Mouse (Mus musculus) heart, embryonic 11.5 days (tissue): Measurements from ENCODE around the gene Fam166b. TPM values are rescaled to one million over a fixed set of nuclear protein-coding genes. Genes with fewer than 3 reads are reported as not detected.

ENCODE experiments used
- ATAC-seq: fragments of 200-750 bp; cut with Nextera tagmentation; replicated peaks from 2 replicates; pipeline ENCODE4 v1.8.0; 2017; ENCODE audit warnings: moderate library complexity; ENCODE audit not compliant: insufficient number of reproducible peaks, low FRiP score, low TSS enrichment
- H3K27ac ChIP-seq: fragments of 300-500 bp; sonication (generic); 2 replicates; pipeline ENCODE4 v1.5.1; 2014; ENCODE audit warnings: mild to moderate bottlenecking, low read depth, low read length
- H3K27me3 ChIP-seq: fragments of 300-500 bp; sonication (generic); 2 replicates; pipeline ENCODE4 v1.6.1; 2014; ENCODE audit warnings: mild to moderate bottlenecking, low read length, mixed read lengths; ENCODE audit not compliant: control insufficient read depth, insufficient read depth
- H3K36me3 ChIP-seq: fragments of 300-500 bp; sonication (generic); 2 replicates; pipeline ENCODE4 v1.6.1; 2014; ENCODE audit warnings: mild to moderate bottlenecking, low read length, moderate library complexity, mixed read lengths; ENCODE audit not compliant: control insufficient read depth, insufficient read depth
- H3K4me1 ChIP-seq: fragments of 300-500 bp; sonication (generic); 2 replicates; pipeline ENCODE4 v1.6.1; 2014; ENCODE audit warnings: low read length; ENCODE audit not compliant: control insufficient read depth, insufficient read depth
- H3K4me2 ChIP-seq: fragments of 300-500 bp; sonication (generic); 2 replicates; pipeline ENCODE4 v1.6.1; 2014; ENCODE audit warnings: mild to moderate bottlenecking, moderate library complexity
- H3K4me3 ChIP-seq: fragments of 300-500 bp; sonication (generic); 2 replicates; pipeline ENCODE4 v1.5.1; 2014; ENCODE audit warnings: low read depth, low read length
- H3K9ac ChIP-seq: fragments of 300-500 bp; sonication (generic); 2 replicates; pipeline ENCODE4 v1.6.1; 2014; ENCODE audit warnings: mild to moderate bottlenecking, low read depth, low read length, moderate library complexity
- H3K9me3 ChIP-seq: fragments of 300-500 bp; sonication (generic); replicated peaks from 2 replicates; pipeline ENCODE4 v1.6.1; 2016; ENCODE audit warnings: low read length; ENCODE audit not compliant: control insufficient read depth
- WGBS: fragments of 180-500 bp; shearing (Covaris S2); extraction: QIAGEN DNeasy Blood & Tissue Kit; methylation state at CpG from one replicate; pipeline ENCODE4 v1.1.7; 2014; ENCODE audit not compliant: insufficient replicate concordance; 5-methylcytosine and 5-hydroxymethylcytosine counted together
- polyA plus RNA-seq: library from polyadenylated mRNA; unstranded; fragments of >200 nt; fragmentation: Nextera tagmentation; extraction: Ambion mirVana; gene quantifications from 2 replicates; pipeline ENCODE4 v1.2.1, GENCODE M21; 2014

Fam166b gene
- polyA plus RNA-seq, 1 experiment from 2014 or later: 0.23 TPM

GRCm38 (mm10) chr4:43425648-43426380 is 3.1 kb downstream of the Fam166b start:
- Histone ChIP-seq H3K9ac (no peak overlapping the region; the same call in 1 of the 2 replicates), H3K36me3 (peaks cover 17% of the 10 kb centered on the region), H3K27me3 (peaks cover 65% of the 10 kb centered on the region), H3K9me3 (no peaks in the 10 kb centered on the region), H3K4me3 (0 out of 2 replicates have a peak overlapping the region, but pooled peaks have one; percentile 17), H3K4me1 (peaks cover 15% of the 10 kb centered on the region), H3K4me2 (peak overlapping the region; percentile 36), H3K27ac (no peak overlapping the region)
- 27% methylated on average over 31 of the region's 31 CpGs for WGBS
- no peak for ATAC-seq

- Histone ChIP-seq H3K36me3 (peaks cover 17% of the 10 kb centered on the region), H3K4me1 (peaks cover 15% of the 10 kb centered on the region), H3K9me3 (no peaks in the 10 kb centered on the region), H3K27me3 (peaks cover 65% of the 10 kb centered on the region), H3K4me3 (0 out of 2 replicates have a peak overlapping the region, but pooled peaks have one; percentile 17), H3K27ac (no peak overlapping the region), H3K4me2 (peak overlapping the region; percentile 36), H3K9ac (no peak overlapping the region; the same call in 1 of the 2 replicates)
- WGBS: 25% methylated on average over 14 of the region's 14 CpGs
- no peak for ATAC-seq
These were observed 3.7 kb downstream of the Fam166b start for GRCm38 (mm10) chr4:43425197-43425596.

GRCm38 (mm10) chr4:43424072-43424471 is 4.9 kb downstream of the Fam166b start:
- no peak for ATAC-seq
- 81% methylated on average over 9 of the region's 9 CpGs for WGBS
- no peak overlapping the region for H3K9ac ChIP-seq
- H3K4me3 ChIP-seq: no peak overlapping the region
- H3K36me3 ChIP-seq: peaks cover 17% of the 10 kb centered on the region
- no peak overlapping the region for H3K4me2 ChIP-seq
- H3K27me3 ChIP-seq: peaks cover 59% of the 10 kb centered on the region
- peaks cover 15% of the 10 kb centered on the region for H3K4me1 ChIP-seq
- H3K27ac ChIP-seq: no peak overlapping the region
- no peaks in the 10 kb centered on the region for H3K9me3 ChIP-seq

- no peak overlapping the region for H3K9ac ChIP-seq
- H3K4me1 ChIP-seq: peaks cover 12% of the 10 kb centered on the region
- no peak overlapping the region for H3K4me3 ChIP-seq
- no peak overlapping the region for H3K27ac ChIP-seq
- WGBS: 87% methylated on average over 20 of the region's 20 CpGs
- no peak overlapping the region for H3K4me2 ChIP-seq
- H3K36me3 ChIP-seq: peaks cover 17% of the 10 kb centered on the region
- no peak for ATAC-seq
- peaks cover 55% of the 10 kb centered on the region for H3K27me3 ChIP-seq
- H3K9me3 ChIP-seq: no peaks in the 10 kb centered on the region
These were observed 5.5 kb downstream of the Fam166b start for GRCm38 (mm10) chr4:43423267-43423934.

GRCm38 (mm10) chr4:43421632-43422240 is 7.2 kb downstream of the Fam166b start:
- peaks cover 18% of the 10 kb centered on the region for H3K36me3 ChIP-seq
- no peak overlapping the region for H3K27ac ChIP-seq
- no peak overlapping the region for H3K9ac ChIP-seq
- no peak overlapping the region for H3K4me3 ChIP-seq
- no peak for ATAC-seq
- H3K27me3 ChIP-seq: peaks cover 40% of the 10 kb centered on the region
- no peak overlapping the region for H3K4me2 ChIP-seq
- 61% methylated on average over 28 of the region's 28 CpGs for WGBS
- peaks cover 21% of the 10 kb centered on the region for H3K4me1 ChIP-seq
- H3K9me3 ChIP-seq: no peaks in the 10 kb centered on the region

- Histone ChIP-seq H3K27ac (no peak overlapping the region), H3K36me3 (peaks cover 24% of the 10 kb centered on the region), H3K9me3 (no peaks in the 10 kb centered on the region), H3K27me3 (peaks cover 26% of the 10 kb centered on the region), H3K4me1 (peaks cover 16% of the 10 kb centered on the region), H3K4me2 (no peak overlapping the region), H3K4me3 (no peak overlapping the region), H3K9ac (no peak overlapping the region)
- ATAC-seq: no peak
- 10% methylated on average over 6 of the region's 6 CpGs for WGBS
These were observed 8.6 kb downstream of the Fam166b start for GRCm38 (mm10) chr4:43420305-43420704.

DNA sequence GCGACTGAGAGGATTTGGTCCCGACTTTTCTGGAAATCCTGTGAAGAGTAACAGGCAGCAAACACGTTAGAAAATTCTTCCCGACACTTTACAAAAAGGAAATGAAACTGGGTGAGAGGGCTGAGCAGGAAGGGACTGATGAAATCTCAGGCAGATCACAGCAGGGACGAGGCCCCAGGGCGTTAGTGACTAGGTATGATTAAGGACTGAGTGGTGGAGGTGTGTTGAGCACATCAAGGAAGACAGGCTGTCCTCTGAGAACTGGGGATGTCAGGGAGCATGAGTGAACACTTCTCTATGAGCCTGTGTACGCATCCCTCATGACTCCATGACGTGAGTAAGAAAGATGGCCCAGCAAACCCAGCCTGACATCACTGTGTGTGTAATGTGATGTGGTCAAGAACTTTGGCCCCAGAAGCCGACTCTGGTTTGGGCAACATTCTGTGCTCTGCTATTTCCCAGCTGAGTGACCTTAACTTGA is 9.1 kb downstream of the Fam166b start:
- H3K36me3 ChIP-seq: peaks cover 28% of the 10 kb centered on the region
- H3K27me3 ChIP-seq: peaks cover 21% of the 10 kb centered on the region
- no peak overlapping the region for H3K4me2 ChIP-seq
- ATAC-seq: no peak
- 52% methylated on average over 9 of the region's 9 CpGs for WGBS
- H3K4me1 ChIP-seq: peaks cover 12% of the 10 kb centered on the region
- no peak overlapping the region for H3K4me3 ChIP-seq
- H3K9me3 ChIP-seq: no peaks in the 10 kb centered on the region
- H3K9ac ChIP-seq: no peak overlapping the region
- H3K27ac ChIP-seq: no peak overlapping the region

- H3K4me1 ChIP-seq: peaks cover 12% of the 10 kb centered on the region
- H3K9ac ChIP-seq: no peak overlapping the region
- H3K9me3 ChIP-seq: no peaks in the 10 kb centered on the region
- H3K4me3 ChIP-seq: no peak overlapping the region
- no peak overlapping the region for H3K27ac ChIP-seq
- peaks cover 14% of the 10 kb centered on the region for H3K27me3 ChIP-seq
- peaks cover 23% of the 10 kb centered on the region for H3K36me3 ChIP-seq
- 59% methylated on average over 15 of the region's 15 CpGs for WGBS
- no peak for ATAC-seq
- H3K4me2 ChIP-seq: no peak overlapping the region
These were observed 9.8 kb downstream of the Fam166b start for GRCm38 (mm10) chr4:43418973-43419656.
